Mouse (Mus musculus) adipocyte (in vitro differentiated cells): Measurements from ENCODE around the gene Asf1a.
"Not testable (repeated sequence)": the region's sequence is repeated elsewhere in the genome, so short reads cannot be mapped to it uniquely, and the experiment has no call there.

Source experiments
- DNase-seq: peaks from one replicate; pipeline ENCODE4 v3.0.0-alpha.2; 2016; ENCODE audit warnings: low spot score

Asf1a gene

DNA sequence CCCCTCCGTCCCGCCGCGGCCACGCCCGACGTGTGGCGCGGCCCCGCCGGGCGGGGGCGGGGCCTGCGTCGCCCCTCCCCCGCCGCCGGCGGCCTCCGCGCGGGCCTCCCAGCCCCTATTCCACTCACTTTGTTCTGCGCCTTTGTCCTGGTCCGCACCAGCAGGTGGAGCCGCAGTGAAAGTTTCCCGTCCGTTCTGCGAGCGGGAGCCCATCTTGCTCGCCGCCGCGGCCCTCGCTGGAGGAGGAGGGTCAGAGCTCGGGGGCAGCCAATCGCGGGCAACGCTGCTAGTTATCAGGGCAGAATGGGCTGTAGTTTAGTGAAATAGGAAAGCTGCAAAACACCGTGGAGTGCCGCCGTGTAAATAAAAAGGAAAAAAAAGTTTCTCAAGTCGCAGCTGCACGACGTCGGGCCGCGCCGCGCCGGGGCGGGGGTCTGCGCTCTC lies at the start of gene Asf1a:
Gene Asf1a, plus strand, starts transcription at position 81 of the 444 bp plus-strand sequence.
- DNase-seq, result peak; percentile 95

DNA sequence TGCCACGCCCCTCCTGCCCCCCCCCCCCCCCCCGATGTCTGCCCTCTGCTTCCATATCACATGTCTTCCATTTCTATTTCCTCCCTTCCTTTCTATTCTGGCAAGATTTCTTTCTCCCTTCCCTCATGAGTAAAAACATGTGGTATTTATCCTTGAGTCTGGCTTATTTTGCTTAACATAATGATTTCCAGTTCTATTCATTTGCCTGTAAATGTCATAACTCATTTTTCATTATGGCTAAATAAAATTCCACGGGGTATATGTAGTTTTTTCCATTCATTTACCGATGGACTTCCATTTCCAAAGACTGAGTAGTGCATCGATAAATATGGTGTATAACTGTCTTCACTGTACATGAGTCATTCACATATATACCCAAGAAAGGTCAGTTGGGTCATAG lies 34.6 kb upstream of the Asf1a start:
- no peak for DNase-seq

DNA sequence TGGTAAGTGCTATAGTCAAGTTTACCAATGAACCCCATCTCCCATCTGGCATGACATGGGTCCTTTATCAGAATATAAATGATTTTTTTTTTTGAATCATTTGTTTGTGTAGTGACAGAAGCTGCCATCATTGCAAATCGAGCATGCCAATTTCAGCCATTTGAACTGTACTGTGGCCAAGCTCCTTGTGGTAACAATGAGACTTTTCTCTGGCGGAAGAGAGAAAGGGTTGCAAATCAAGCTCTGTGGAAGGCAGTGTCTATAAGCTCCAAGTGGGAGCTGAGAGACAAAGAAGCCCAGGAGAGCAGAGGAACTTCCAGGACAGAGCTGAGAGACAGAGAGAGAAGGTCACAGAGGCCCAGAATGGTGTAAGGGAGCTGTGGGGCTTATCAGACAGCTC lies 31.0 kb upstream of the Asf1a start:
- no peak for DNase-seq

DNA sequence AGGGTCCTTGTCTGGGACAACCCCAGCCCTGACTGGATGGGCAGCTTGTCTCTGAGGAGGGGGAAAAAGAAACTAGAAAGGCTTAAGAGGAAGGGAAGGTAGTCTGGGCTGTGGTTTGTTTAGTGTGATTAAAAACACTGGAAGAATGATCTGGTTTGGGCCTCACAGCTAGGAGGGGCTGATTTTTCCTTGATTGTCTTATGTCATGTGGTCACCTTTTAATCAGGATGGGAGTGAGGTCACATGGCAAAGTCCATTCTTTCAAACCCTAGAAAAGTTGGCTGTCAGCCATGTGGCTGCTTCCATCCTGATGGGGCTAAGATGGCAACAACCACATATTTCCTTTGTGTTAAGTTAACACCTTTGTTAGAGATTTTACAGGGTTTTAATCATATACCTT lies 28.0 kb upstream of the Asf1a start:
- DNase-seq, result no peak

DNA sequence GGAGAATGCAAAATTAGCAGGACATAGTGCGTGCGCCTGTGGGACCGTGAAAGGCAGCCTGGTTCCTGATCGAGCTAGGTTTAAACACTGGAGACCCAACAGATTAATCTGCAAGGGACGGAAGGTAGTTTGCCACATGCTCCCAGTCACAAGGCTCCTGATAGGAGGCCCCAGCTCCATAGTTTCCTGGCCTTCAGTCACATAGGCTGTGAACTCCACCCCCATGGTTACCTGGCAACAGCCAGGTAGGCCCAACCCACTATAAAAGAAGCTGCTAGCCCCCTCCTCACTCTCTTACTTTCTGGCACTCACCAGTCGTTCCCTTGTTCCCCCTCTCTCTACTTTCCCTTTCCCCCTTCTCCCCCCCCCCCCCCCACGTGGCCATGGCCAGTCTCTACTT lies 16.4 kb upstream of the Asf1a start:
- no peak for DNase-seq

DNA sequence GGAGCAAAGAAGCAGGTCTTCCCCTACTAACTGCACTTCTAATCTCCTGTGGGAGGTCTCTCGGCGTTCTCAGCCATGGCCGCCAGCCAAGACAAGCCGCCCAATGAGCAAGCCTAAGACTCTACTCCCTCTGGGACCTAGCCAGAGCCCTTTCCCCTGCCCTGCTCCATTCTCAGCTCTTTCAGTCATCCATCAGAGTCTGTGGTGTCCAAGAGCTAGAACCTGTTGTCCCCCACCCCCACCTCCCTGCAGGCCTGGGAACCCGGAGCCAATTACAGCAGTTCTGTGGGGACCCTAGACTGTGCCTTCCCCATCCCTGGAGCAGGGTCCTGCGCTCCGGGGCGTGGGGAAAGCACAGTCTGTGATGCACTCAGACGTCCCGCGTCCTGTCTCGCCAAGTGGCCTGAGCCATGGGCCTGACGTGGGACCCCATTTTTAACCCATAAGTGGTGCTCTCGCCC lies 15.9 kb upstream of the Asf1a start:
- DNase-seq, result peak; percentile 43

DNA sequence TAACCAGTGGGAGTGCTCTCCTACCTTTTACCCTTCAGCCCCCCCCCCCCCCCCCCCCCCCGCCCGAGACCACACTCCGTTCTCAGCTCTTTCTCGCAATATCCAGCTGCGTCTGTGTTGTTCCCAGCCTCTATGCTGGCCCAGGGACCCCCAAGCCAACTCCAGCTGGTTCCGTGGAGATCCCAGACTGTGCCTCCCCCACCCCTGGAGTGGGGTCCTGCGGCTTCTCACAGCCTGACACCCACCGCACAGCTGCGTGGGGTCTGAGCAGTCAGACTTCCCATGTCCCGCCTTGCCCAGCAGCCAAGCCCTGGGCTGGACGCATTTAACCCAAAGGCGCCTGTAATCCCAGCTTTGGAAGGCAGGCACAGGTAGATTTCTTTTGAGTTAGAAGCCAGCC lies 15.5 kb upstream of the Asf1a start:
- DNase-seq, result no peak

DNA sequence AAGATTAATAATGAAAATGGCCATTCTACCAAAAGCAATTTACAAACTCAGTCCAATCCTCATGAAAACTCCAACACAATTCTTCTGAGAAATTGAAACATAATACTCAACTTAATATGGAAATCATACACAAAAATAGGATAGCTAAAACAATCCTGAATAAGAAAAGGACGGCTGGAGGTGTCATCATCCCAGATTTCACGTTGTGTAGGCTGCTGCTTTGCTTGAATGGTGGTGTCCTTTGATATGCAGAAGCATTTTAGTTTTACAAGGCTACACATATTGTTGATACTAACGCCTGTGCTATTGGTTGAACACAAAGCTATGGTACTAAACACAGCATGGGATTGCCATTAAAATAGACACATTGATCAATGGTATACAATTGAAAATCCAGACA lies 10.8 kb upstream of the Asf1a start:
- DNase-seq, result no peak

DNA sequence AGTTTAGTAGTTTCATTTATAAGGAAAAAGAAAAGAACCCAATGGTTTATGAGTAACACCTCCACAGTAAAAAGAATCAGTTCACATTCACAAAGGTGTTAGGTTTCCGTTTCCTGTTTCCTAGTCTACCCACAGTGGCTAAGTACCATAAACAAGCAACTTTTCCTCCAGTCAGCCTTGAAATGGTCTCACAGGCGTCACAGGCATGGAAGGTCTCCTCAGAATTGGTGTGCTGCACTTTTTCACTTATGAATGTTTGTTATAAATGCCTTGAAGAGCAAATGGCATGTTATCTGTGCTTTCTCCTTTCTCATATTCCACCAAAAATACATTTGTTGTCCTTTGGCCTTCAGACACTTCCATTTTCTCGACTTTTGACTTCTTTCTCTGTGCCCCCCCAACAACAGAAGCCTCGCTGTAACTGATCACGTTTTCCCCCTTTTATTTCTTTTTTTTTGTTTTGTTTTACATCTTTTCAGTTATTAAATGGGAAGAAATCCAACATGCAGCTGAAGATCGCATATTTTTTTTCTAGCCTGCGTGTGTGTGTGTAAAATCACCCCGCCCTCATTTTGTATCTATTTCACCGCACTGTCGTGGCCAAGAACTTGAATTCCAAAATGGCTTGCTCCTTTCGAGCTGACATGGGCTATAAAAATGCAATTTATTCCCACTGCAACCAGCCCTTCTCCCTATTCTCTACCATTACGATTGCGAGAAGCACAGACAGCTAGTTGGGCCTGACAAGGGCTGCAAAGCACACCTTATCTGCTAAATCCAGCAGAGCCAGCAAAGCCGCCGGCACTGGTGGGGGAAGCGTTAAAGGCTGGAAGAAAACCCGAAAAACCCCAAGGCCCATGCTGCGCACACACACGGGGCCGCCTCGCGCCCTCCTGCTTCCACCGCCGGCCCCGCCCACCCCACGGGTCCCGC lies 547 bp upstream of the Asf1a start:
- no peak for DNase-seq

DNA sequence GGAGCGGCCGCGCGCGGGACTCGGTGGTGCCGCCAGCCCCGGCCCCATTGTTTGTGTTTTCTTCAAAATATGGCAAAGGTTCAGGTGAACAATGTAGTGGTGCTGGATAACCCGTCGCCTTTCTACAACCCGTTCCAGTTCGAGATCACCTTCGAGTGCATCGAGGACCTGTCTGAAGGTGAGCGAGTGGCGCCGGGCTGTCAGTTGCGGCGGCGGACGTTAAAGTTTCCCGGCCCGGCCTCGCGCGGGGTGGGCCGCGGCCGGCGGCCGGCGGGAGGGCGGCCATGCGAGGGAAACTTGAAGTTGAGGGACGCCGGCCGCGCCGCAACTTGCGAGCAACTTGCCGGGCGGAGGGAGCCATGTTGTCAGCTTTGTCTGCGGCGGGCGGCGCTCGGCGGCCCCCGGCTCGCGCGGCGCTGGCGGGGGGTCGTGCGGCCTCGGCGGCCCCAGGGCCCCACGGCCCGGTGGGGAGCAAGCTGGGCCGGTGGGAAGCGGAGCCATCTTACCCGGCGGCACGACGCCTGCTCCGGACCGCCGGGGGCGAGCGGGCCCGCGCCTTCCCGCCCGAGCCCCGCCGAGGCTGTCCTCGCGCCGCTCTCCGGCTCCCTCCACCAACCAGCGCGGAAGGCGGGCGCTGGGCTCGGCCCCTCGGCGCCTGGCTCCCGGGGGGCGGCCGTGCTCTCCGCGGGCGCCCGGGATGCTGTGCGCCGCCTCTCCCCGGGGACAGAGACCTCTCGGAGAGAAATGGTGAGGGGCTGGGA lies 744 bp downstream of the Asf1a start:
- no peak for DNase-seq

DNA sequence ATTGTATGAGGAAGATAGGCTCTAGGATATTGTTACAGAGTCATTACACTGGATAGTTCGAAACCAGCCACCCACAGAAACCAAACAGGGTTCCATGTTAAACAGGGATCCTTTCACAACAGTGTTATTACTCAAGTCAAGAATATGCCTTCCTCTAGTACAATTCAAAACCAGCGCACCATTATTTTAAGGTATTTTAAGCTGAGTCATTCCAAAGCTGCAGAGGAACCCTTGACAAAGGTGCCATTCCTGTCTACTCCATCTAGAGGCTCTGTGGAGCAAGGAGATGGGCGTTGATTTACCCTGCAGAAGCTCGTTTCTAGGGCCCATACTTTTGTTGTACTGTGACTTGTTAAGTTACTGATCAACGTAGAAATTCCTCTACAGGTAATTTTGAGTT lies 2.3 kb downstream of the Asf1a start:
- peak; percentile 13 for DNase-seq

DNA sequence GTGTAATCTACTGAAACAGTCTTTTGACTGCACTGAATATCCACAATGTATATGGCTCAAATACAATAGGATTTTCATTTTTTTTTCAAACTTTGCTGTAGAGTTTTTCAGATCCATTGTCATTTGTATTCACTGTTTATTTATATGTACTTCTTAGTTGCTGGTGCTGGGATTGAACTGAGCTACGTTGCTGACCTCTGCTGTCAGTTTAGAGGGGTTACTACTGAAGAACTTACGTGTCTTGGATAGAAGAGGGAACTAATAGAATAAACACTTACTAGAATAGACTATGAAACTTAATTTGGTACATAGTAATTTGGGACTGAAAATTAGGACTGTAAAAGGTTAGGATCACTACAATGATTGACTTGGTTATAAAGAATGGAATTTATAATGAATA lies 8.8 kb downstream of the Asf1a start:
- DNase-seq, result no peak

DNA sequence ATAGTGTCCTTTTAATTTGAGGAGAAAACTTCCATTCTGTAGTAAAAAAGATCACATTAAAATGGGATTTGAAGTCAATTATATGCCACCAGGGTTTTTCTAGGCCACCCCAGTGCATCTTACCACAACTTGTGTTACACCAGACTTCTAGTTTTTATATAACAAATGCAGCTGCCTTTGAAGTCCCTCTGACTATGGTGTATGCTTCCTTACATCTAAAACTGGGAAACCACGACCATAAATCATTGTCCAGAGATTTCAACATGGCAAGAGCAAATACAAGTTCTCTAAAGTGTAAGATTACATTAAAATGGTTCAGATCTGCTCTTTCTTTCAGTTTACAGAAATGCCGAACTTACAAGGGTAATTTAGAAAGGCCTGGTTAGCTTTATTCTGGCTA lies 11.7 kb downstream of the Asf1a start:
- DNase-seq, result no peak

DNA sequence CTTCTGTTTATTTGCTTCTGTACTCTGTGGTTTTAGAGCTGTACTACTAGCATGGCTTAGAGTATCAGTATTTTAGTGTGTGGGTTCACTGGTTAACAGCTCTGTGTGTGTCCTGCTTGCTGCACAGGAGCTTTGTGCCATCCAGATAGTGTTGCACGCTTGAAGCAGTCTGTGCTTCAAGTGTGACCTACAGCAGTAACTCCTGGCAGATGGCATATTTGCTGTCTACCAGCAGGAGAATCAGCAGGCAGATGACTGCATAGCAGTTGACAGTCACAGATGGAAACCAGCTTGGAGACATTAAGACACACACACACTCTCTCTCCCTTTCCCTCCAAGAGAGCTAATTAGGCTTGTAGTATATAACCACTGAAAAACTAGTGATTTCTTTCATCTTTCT lies 15.6 kb downstream of the Asf1a start:
- DNase-seq, result no peak

DNA sequence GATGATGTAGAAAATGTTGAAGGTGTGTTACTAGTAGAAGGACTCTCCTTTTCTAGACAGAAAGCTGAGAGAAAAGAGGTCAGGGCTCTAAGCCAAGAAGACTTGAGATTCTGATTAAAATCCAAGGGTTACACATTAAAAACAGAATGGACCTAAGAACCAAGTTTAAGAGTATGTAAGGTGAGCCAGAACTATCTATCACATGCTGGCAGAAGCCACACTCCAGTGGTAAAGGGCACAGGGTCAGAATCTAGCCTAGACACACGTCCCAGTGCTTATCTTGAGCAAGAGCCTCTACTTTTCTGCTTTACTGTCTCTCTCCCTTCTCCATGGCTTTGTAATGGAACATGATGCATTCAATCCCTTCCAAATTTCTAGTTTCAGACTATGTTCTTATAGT lies 17.4 kb downstream of the Asf1a start:
- no peak for DNase-seq

DNA sequence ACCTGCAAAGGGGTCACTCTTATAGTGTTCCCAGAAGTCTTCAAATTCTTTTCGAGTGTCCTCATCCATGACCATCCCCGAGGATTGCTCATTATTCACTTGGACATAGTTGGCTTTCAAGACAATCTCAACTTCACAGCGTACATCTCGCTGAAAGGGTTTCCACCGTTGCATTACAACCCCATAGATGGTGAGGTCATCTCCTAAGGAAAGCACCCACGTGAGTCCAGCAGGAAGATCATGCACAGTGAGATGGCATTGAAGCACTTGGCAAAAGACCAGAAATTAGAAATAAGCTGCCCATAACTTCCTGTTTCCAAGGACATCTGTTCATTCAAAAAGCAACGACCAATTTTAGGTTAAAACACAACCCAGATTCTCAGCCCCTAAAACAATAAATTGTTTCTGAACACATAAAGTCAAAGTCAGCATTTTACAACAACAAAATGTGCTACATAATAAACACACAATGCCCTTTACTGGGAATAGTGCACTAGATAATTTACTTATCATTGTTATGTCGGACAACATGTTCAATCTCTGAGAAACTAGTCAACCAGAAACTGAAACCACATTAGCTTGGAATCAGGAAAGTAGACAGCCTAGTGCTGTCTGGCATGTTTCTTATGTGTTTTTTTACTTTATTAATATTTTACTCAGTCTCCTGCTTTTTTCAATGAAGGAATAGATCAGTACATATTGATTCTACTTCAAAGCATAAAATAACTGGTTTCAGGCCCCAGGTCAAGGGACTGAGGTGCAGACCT lies 19.5 kb downstream of the Asf1a start:
- DNase-seq, result no peak

DNA sequence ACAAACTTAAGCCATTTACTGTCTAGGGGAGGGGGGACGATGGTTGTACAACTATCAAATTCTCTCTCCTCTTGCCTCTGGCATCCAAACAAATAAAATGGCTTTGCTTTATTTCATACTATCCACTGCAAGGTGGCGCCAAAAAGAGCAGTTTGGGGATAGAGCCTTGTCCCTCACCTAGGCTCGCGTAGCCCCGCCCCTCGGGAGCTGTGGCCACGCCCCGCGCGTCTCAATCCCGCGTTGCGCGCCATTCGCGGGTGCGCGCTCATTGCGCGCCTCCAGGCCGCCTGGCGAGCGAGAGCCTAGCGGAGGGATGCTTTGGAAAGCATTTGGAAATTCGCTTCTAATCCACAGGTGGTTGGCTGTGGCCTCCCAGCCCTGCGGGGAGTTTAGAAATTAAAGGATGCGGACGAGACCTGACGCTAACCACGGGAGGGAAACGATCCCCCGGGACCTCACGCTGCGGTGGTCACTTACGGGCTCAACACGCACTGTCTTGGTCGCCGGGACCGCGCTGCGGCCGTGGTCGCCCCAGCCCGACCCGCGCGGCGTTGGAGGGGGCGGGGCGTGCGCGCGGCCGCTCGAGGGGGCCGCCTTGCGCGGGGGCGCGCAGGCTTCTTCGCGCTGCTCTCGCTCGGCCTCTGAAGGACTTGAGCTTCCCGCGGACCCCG lies 32.8 kb downstream of the Asf1a start:
- DNase-seq, result peak; percentile 83

DNA sequence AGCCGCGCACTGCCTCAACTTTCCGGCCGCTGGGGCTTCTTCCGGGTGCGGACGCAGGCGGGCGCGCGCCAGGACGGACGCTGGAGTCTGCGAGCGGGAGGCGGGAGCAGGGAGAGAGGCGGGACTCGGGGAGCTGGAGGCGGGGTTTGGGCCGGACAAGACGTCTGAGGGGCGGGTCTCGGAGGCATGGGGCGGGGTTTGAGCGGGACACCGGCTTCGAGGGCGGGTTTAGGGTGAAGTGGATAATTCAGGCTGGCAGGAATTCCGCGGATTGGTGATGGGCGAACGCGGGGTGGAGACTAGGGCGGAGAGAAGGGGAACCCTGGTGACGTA lies 33.3 kb downstream of the Asf1a start:
- peak; percentile 98 for DNase-seq

DNA sequence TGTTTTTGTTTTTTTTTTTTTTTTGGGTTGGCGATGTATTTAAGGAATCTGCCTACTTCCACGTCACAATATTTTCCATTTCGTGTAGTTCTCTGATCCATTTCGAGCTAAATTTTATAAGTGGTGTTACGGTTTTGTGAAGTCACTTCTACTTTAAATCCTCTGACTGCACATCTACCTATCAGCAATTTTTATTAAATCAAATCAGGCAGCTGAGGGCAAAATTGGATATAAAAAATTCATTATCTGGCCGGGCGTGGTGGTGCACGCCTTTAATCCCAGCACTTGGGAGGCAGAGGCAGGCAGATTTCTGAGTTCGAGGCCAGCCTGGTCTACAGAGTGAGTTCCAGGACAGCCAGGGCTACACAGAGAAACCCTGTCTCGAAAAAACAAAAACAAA lies 33.8 kb downstream of the Asf1a start, which contains the start of gene Mcm9:
Gene Mcm9, minus strand, starts transcription at position 101 of the 400 bp plus-strand sequence.
- not testable (repeated sequence) for DNase-seq

DNA sequence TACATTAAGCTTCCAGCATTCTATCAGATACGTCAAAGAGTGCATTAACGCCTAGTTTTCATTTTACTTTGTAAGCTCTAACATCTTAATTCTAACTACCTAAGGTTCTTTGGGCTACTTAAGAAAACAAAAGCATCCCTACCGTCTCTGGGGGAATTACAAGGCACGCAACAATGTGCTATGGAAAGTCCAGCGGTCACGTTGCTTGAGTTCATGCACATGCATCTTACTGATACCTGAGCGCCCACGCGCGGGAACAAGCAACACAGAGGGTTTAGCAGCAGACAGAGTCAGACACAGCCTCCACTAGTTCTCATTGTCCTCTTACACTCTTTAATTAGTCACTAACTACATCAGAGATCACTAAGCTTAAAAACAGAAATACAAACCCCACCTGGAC lies 37.6 kb downstream of the Asf1a start:
- no peak for DNase-seq

DNA sequence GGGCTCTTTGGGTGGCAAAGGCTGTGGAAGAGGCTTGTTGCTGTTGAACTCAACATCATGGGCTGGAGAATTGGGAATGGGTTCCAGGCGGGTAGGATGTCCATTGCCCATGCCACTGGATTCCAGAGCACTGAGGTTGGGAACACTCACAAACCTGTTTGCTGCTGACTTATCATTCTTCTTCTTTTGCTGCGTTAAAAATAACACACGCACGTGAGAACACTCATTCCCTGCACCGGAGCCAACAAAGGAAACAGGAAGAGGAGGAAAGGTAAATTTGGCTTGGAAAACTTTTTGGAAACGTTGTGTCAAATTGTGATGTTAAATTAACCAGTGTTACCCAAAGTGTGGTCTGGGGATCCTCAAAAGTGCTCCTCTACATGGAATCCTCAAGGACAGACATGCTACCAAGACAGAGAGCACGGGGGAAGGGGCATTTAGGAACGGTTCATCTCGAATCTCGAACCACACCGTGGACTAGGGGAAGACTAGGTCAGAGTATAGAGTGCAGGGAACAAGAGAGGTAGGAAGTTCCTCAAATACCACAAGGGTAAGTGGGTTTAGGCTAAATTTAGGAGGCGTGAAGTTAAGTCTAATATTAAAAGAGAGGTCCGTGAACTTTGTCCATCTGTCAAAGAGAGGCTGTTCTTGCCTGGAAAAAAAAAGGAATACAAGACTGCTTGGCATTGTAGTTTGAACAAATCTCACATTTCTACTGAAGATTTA lies 38.9 kb downstream of the Asf1a start:
- DNase-seq, result no peak
